Mouse (Mus musculus): ENCODE data around the gene Slc22a7.

DNA sequence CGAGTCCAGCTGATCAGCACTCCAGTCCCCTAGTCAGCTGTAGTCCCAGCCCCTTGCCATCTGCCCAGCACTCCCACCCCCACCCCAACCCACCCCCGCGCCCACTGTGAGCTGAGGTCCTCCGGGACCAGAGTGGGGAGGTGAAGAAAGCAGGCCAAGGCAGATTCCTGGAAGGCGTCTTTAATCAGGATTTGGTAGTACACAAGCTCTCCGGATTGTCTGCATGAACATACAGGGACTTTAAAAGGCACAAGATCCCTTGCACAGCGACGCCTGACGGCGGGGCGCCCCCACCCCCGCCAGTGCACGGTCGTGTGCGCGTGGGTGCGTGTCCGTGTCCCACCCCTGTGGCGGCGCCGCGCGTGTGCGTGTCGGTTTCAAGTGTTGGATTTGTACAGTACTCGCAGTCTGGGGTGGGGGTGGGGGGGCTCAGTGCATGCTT, 15.7 kb upstream of the Slc22a7 start:
- TF ChIP-seq POLR2A (IDR thresholded peaks at IDR 0.05; ENCODE audit: borderline replicate concordance, extremely low read depth, low read depth, low read length) (no peak), CTCF (IDR thresholded peaks at IDR 0.05; ENCODE audit: insufficient read depth, low read length) (no peak)
